Mouse (Mus musculus) neural tube, embryonic 10.5 days (tissue): ENCODE measurements at regions not wholly inside any gene's neighbourhood (a gene's known extent, or its start where the extent isn't known, plus 50 kb on each side); places are given as distances from the start of the nearest gene placed in this dataset.

Experiments used
- DNase-seq: peaks from one replicate; pipeline ENCODE4 v3.0.0-alpha.2; 2017; ENCODE audit warnings: low spot score; ENCODE audit errors: extremely low spot score

DNA sequence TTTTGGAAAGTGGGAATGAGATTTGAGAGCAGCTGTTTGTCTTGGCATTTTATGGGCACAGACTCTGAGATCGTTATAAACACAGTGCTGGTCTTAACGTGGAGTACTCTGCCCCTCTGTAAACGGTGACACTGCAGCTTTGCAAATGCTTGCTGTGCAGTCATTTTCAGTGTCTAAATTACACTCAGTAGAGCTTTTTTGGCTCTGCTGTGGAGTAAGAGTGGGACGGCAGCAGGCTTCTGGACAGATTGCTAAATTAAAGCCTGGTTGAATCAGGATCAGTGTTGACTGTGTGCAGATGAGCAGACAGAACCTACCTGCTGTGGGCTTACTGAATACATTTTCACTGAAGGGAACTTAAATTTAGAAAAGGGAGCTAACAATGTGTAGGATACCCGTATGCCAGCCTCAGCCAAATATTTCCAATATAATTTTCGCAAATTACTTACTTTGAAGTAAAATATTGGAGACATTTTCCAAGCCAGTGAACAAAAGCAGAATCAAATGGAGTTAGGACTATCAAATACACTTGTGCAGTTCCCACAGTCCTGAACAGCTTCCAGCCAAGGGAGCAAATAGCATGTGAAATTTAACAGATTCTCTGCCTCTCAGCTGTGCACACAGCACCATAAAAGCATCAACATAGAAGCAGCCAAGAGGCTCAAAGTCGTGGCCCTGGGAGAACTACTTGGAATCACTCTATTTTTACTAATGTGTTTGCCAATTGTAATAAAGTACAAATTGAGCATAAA, 148.1 kb upstream of the Stac start:
- no peak for DNase-seq

DNA sequence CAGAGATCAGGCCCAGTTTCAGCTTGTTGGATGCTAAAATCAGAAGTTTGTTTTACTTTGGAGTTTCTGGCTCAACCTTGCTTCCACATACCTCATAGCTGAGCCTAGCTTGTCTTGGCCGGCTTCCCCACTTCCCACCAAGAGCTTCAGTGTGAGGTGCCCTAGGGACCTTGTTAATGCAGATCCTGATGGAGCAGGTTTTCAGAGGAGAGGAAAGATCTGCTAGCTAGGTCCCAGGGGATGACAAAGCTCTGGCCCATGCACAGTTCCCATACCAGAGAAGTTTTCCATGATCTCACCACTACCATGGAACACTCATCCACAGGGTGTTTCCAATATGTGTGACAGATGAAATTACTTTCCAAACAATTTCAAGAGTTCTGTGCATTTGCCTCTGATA, 131.9 kb upstream of the Stac start:
- DNase-seq = no peak

DNA sequence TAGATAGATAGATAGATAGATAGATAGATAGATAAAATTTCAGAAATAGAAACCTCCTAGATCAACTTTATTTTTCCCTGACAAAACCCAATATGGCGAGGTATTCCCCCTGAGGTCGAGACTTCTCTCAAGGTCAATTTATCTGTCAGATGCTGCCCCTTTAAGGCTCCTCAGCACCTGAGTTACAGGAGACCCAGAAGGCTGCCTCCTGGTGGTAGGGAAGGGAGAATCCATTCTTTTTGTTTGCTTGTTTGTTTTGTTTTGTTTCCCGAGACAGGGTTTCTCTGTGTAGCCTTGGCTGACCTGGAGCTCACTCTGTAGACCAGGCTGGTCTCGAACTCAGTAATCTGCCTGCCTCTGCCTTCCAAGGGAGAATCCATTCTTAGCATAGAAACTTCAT, 127.3 kb upstream of the Stac start:
- no peak for DNase-seq

- DNase-seq = no peak
Measured at GRCm38 (mm10) chr9:111804931-111805330, 114.8 kb upstream of the Stac start.

DNA sequence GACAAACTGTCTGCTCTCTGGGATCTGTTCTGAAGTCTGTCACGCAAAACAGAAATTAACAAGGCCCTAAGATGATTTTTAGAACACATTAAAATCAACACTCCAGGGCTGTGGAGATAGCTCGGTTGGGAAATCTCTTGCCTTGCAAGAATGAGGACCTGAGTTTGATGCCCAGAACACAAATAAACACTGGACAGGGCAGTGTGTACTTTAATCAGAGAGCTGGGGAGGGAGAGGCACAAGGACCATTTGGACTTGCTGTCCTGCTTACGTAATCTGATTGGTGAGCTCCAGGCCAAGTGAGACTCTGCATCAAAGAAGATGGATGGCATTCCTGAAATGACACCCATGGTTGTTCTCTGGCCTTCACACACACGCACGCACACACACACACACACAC, 111.2 kb upstream of the Stac start:
- no peak for DNase-seq

DNA sequence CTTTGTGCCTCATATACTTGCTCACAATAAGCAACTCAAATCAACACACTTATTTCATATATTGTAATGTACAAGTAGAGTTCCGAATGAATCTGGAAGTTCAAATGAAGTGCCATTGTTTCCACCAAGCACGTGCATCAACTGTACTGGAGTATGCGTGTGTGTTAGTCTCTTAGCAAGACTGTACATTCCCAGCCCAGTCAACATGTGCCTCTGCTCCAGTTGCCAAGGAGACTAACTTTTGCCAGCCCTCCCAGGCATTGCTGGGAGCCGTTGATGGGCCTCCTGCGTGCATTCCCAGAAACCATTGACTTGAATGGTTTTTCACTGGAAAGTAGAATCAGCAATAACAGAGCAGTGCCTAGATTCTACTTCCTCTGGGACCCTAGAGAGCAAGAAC, 110.7 kb upstream of the Stac start:
- DNase-seq = no peak

DNA sequence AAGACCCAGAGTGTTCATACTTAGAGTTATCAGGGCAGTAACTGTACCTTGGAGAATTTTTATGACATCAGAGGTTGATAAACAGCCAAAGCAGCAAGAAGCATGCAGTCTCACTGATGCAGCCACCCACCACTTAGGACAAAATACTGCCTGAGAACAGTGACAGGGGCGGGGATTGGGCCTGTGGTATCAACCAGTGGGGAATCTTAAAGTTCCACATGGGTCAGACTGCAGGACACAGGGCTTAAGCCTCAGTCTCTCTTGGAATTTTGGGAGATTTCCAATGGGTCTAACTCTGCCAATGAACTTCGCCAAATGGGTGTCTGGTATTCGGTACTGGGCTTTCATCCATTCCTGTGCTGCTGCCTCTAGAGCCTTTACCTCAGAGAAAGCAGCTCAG, 88.8 kb upstream of the Stac start:
- DNase-seq = no peak

GRCm38 (mm10) chr9:111777433-111778135, 87.4 kb upstream of the Stac start:
- no peak for DNase-seq

DNA sequence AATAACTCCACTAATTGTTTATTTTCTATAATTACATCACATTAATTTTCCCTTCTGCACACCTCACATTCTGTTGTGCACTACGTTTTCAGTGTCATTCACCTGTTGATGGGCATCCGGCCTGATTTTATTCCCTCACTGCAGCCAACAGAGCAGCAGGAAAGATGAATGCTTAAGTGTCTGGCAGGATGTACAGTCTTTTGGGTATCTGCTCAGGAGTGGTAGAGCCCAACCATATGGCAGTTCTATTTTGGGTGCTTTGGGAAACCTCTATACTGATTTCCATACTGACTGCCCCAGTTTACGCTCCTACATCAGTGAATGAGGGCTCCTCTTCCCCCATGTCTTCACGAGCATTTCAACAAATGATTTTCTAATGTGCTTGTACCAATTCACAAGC, 84.1 kb upstream of the Stac start:
- DNase-seq = no peak

DNA sequence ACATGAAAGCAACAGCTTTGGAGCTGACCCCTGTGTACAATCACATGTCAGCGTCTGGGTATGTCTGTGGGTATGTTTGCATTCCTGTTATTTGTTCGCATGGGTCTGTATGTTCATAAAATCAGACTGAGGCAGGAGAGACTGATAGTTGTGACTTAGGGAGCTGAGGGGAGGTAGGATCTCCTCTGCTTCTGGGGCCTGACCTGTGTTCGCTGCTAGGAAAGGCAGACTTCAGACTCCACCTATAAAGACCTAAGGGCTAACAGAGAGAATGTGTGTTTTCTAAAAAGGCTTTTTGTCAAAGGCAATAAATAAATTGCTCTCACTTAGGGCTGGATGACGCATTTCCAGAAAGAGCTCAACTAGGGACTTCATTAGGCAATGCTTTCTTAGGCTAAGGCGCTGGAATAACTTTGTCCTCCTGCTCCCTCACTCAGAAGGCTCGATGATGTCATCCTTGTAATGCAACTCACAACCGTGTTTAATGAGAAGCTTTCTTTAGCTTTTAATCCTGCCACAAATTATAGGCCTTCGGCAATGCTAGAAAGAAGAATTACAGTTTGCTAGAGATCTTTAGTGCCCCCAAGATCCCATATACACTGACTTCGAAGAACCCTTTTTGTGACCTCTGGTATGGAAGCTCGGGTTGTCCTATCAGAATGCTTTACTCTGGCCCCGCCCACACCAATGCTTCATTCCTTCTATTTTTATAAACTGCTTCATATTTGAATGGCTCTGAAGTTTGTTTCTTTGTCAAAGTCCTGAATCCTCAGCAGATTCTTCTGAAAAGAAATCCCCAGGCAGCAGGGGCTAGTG, 72.7 kb upstream of the Stac start:
- no peak for DNase-seq

DNA sequence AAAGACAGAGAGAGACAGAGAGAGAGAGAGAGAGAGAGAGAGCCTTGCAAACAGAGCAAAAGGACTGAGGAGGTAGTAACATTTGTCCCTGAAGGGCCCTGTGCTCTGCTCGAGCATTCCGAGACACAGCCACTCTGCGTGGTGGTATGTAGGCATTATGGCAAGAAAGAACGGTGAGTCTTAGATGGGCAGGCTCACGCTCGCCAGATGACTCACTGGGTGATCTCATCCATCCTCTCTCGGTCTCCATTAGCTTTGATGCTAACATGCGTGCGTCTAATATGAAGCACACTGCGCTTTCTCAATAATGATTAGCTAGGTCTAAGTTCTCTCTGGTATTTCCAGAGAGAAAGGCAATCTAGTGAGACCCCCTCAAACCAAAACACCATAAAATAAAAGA, 65.1 kb upstream of the Stac start:
- no peak for DNase-seq

- no peak for DNase-seq
Measured at GRCm38 (mm10) chr9:111746151-111746550, 56.0 kb upstream of the Stac start.

DNA sequence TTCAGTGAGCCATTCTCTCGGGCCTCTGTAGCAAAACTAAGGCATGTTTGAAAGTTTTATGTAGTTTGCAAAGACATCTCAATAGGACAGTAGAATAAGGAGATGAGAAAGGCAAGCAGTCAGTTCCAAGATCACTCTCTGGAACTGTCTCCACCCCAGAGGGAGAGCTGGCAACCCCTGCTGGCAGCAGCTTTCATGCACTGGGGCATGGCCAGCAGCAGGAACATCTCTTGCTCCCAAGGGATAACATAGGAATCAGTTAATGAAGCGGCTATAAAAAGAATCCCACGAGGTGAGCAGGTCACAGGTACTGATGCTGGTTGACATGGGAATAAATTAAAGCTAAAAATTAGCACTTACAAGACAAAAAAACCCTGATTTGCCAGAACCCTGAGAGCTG, 55.1 kb upstream of the Stac start:
- no peak for DNase-seq
